Mouse (Mus musculus): ENCODE measurements at regions not wholly inside any gene's neighbourhood (a gene's known extent, or its start where the extent isn't known, plus 50 kb on each side); places are given as distances from the start of the nearest gene placed in this dataset.

- no peak for ATAC-seq (ENCODE audit: low FRiP score, low read depth)
- H3K27me3 ChIP-seq: no peaks in the 10 kb centered on the region
- H3K9me3 ChIP-seq: no peaks in the 10 kb centered on the region
- H3K9ac ChIP-seq: no peak overlapping the region
- WGBS: 64% methylated on average over 5 of the region's 5 CpGs
- no peak overlapping the region for H3K4me3 ChIP-seq
- no peak overlapping the region for H3K4me2 ChIP-seq
- no peaks in the 10 kb centered on the region for H3K36me3 ChIP-seq
- H3K27ac ChIP-seq (replicated peaks): no peak overlapping the region
- H3K4me1 ChIP-seq (replicated peaks): no peaks in the 10 kb centered on the region
These were observed 65.3 kb downstream of the Cdca7 start for GRCm38 (mm10) chr2:72541246-72541645.

- no peaks in the 10 kb centered on the region for H3K9me3 ChIP-seq
These were observed 69.5 kb downstream of the Cdca7 start for GRCm38 (mm10) chr2:72545453-72545852.

GRCm38 (mm10) chr2:72546476-72546875 lies 70.5 kb downstream of the Cdca7 start:
- H3K4me2 ChIP-seq: no peak overlapping the region
- no peak overlapping the region for H3K9ac ChIP-seq
- no peak for ATAC-seq (ENCODE audit: low FRiP score, low read depth)
- H3K4me1 ChIP-seq (replicated peaks): no peaks in the 10 kb centered on the region
- H3K9me3 ChIP-seq: no peaks in the 10 kb centered on the region
- no peak overlapping the region for H3K4me3 ChIP-seq
- 0 out of 2 replicates have a peak, but pooled peaks cover 5% of the 10 kb centered on the region for H3K27me3 ChIP-seq
- 84% methylated on average over 5 of the region's 5 CpGs for WGBS
- no peak overlapping the region for H3K27ac ChIP-seq (replicated peaks)
- no peaks in the 10 kb centered on the region for H3K36me3 ChIP-seq

More at GRCm38 (mm10) chr2:72545453-72545852, 69.5 kb downstream of the Cdca7 start:
- H3K27ac ChIP-seq (replicated peaks): no peak overlapping the region
- 0 out of 2 replicates have a peak, but pooled peaks cover 5% of the 10 kb centered on the region for H3K27me3 ChIP-seq
- H3K4me3 ChIP-seq: no peak overlapping the region
- no peaks in the 10 kb centered on the region for H3K36me3 ChIP-seq
- ATAC-seq (ENCODE audit: low FRiP score, low read depth): no peak
- H3K4me2 ChIP-seq: no peak overlapping the region
- no peak overlapping the region for H3K9ac ChIP-seq
- no peaks in the 10 kb centered on the region for H3K4me1 ChIP-seq (replicated peaks)
- WGBS: 98% methylated on average over 1 of the region's 1 CpGs

- H3K36me3 ChIP-seq: no peaks in the 10 kb centered on the region
- WGBS: 74% methylated on average over 4 of the region's 4 CpGs
- H3K4me2 ChIP-seq: no peak overlapping the region
- H3K27ac ChIP-seq (replicated peaks): no peak overlapping the region
- no peaks in the 10 kb centered on the region for H3K4me1 ChIP-seq (replicated peaks)
- H3K9me3 ChIP-seq: no peaks in the 10 kb centered on the region
- ATAC-seq (ENCODE audit: low FRiP score, low read depth): no peak
- no peak overlapping the region for H3K4me3 ChIP-seq
- H3K9ac ChIP-seq: no peak overlapping the region
- 0 out of 2 replicates have a peak, but pooled peaks cover 5% of the 10 kb centered on the region for H3K27me3 ChIP-seq
These were observed 71.0 kb downstream of the Cdca7 start for GRCm38 (mm10) chr2:72546963-72547362.

- H3K4me1 ChIP-seq (replicated peaks): no peaks in the 10 kb centered on the region
- H3K9ac ChIP-seq: no peak overlapping the region
- H3K4me3 ChIP-seq: no peak overlapping the region
- no peak overlapping the region for H3K27ac ChIP-seq (replicated peaks)
- H3K4me2 ChIP-seq: no peak overlapping the region
- WGBS: 87% methylated on average over 4 of the region's 4 CpGs
- H3K27me3 ChIP-seq: 0 out of 2 replicates have a peak, but pooled peaks cover 5% of the 10 kb centered on the region
- no peaks in the 10 kb centered on the region for H3K36me3 ChIP-seq
- H3K9me3 ChIP-seq: no peaks in the 10 kb centered on the region
- ATAC-seq (ENCODE audit: low FRiP score, low read depth): no peak
These were observed 75.3 kb downstream of the Cdca7 start for GRCm38 (mm10) chr2:72551268-72551667.

GRCm38 (mm10) chr2:72554603-72555002 lies 78.6 kb downstream of the Cdca7 start:
- H3K4me3 ChIP-seq: no peak overlapping the region
- peaks cover 10% of the 10 kb centered on the region; the same call in 1 of the 2 replicates for H3K4me1 ChIP-seq (replicated peaks)
- no peaks in the 10 kb centered on the region for H3K36me3 ChIP-seq
- 75% methylated on average over 5 of the region's 5 CpGs for WGBS
- no peaks in the 10 kb centered on the region for H3K27me3 ChIP-seq
- no peak overlapping the region for H3K9ac ChIP-seq
- ATAC-seq (ENCODE audit: low FRiP score, low read depth): no peak
- no peaks in the 10 kb centered on the region for H3K9me3 ChIP-seq
- H3K27ac ChIP-seq (replicated peaks): no peak overlapping the region
- no peak overlapping the region for H3K4me2 ChIP-seq

- Histone ChIP-seq H3K27ac (replicated peaks) (no peak overlapping the region), H3K4me2 (no peak overlapping the region), H3K36me3 (no peaks in the 10 kb centered on the region), H3K4me1 (replicated peaks) (peaks cover 10% of the 10 kb centered on the region; the same call in 1 of the 2 replicates), H3K9me3 (no peaks in the 10 kb centered on the region), H3K27me3 (no peaks in the 10 kb centered on the region), H3K9ac (no peak overlapping the region), H3K4me3 (no peak overlapping the region)
- 89% methylated on average over 4 of the region's 4 CpGs for WGBS
- ATAC-seq (ENCODE audit: low FRiP score, low read depth): no peak
These were observed 79.2 kb downstream of the Cdca7 start for GRCm38 (mm10) chr2:72555116-72555515.

- H3K4me3 ChIP-seq: no peak overlapping the region
- no peak overlapping the region for H3K4me2 ChIP-seq
- H3K27ac ChIP-seq (replicated peaks): no peak overlapping the region
- H3K36me3 ChIP-seq: no peaks in the 10 kb centered on the region
- WGBS: 56% methylated on average over 6 of the region's 6 CpGs
- H3K9ac ChIP-seq: no peak overlapping the region
- no peak for ATAC-seq (ENCODE audit: low FRiP score, low read depth)
- peaks cover 10% of the 10 kb centered on the region; the same call in 1 of the 2 replicates for H3K4me1 ChIP-seq (replicated peaks)
- no peaks in the 10 kb centered on the region for H3K9me3 ChIP-seq
- H3K27me3 ChIP-seq: no peaks in the 10 kb centered on the region
These were observed 79.6 kb downstream of the Cdca7 start for GRCm38 (mm10) chr2:72555556-72555955.

- Histone ChIP-seq H3K4me1 (replicated peaks) (peaks cover 14% of the 10 kb centered on the region), H3K27ac (replicated peaks) (no peak overlapping the region), H3K9ac (no peak overlapping the region), H3K9me3 (no peaks in the 10 kb centered on the region), H3K4me2 (no peak overlapping the region), H3K27me3 (no peaks in the 10 kb centered on the region), H3K4me3 (no peak overlapping the region), H3K36me3 (no peaks in the 10 kb centered on the region)
- no peak for ATAC-seq (ENCODE audit: low FRiP score, low read depth)
- 34% methylated on average over 8 of the region's 8 CpGs for WGBS
These were observed 80.3 kb downstream of the Cdca7 start for GRCm38 (mm10) chr2:72556064-72556821.

GRCm38 (mm10) chr2:72557161-72557560 lies 81.2 kb downstream of the Cdca7 start:
- H3K4me3 ChIP-seq: no peak overlapping the region
- no peak overlapping the region for H3K27ac ChIP-seq (replicated peaks)
- 49% methylated on average over 3 of the region's 3 CpGs for WGBS
- H3K4me1 ChIP-seq (replicated peaks): peaks cover 19% of the 10 kb centered on the region
- no peak overlapping the region for H3K9ac ChIP-seq
- ATAC-seq (ENCODE audit: low FRiP score, low read depth): no peak
- no peaks in the 10 kb centered on the region for H3K9me3 ChIP-seq
- no peak overlapping the region for H3K4me2 ChIP-seq
- no peaks in the 10 kb centered on the region for H3K36me3 ChIP-seq
- H3K27me3 ChIP-seq: no peaks in the 10 kb centered on the region

- WGBS: 77% methylated on average over 9 of the region's 9 CpGs
- no peak for ATAC-seq (ENCODE audit: low FRiP score, low read depth)
- no peak overlapping the region for H3K4me2 ChIP-seq
These were observed 81.8 kb downstream of the Cdca7 start for GRCm38 (mm10) chr2:72557565-72558260.

GRCm38 (mm10) chr2:72561383-72561782 lies 85.4 kb downstream of the Cdca7 start:
- Histone ChIP-seq H3K4me3 (no peak overlapping the region), H3K9ac (no peak overlapping the region), H3K4me1 (replicated peaks) (peaks cover 19% of the 10 kb centered on the region), H3K27me3 (no peaks in the 10 kb centered on the region), H3K9me3 (no peaks in the 10 kb centered on the region), H3K27ac (replicated peaks) (no peak overlapping the region), H3K4me2 (no peak overlapping the region), H3K36me3 (no peaks in the 10 kb centered on the region)
- ATAC-seq (ENCODE audit: low FRiP score, low read depth): no peak
- WGBS: 28% methylated on average over 5 of the region's 5 CpGs

More at GRCm38 (mm10) chr2:72557565-72558260, 81.8 kb downstream of the Cdca7 start:
- Histone ChIP-seq H3K36me3 (no peaks in the 10 kb centered on the region), H3K9ac (no peak overlapping the region), H3K4me3 (no peak overlapping the region), H3K27ac (replicated peaks) (no peak overlapping the region), H3K9me3 (no peaks in the 10 kb centered on the region), H3K4me1 (replicated peaks) (peaks cover 19% of the 10 kb centered on the region), H3K27me3 (no peaks in the 10 kb centered on the region)
